Mouse (Mus musculus): Measurements from ENCODE around the gene Wwox. TPM values are rescaled to one million over a fixed set of nuclear protein-coding genes. Genes with fewer than 3 reads are reported as not detected.
A peak's percentile ranks its signal among the peaks of the same experiment; 100 is the strongest.

Gene Wwox
- total and polyA plus RNA-seq, 3 experiments = 7.6 to 61.8 (median 12.2) TPM

GRCm38 (mm10) chr8:114743185-114743915 lies 303.9 kb downstream of the Wwox start:
- no peaks in the 10 kb centered on the region for H3K9me3 ChIP-seq (replicated peaks; ENCODE audit: insufficient read depth, low read length)
- no peaks in the 10 kb centered on the region for H3K79me2 ChIP-seq (ENCODE audit: control insufficient read depth, insufficient read depth, low read length, poor library complexity)
- H3K27me3 ChIP-seq (ENCODE audit: control insufficient read depth in 1 of 2, insufficient read depth in 2 of 2, low read length in 2 of 2) = no peaks in the 10 kb centered on the region
- no peak for TF ChIP-seq POLR2AphosphoS2 (IDR thresholded peaks at IDR 0.05; ENCODE audit: low read length)
- TF ChIP-seq ZC3H11A (IDR thresholded peaks at IDR 0.05; ENCODE audit: low read depth, low read length) = no peak
- no peak for TF ChIP-seq MEF2A (IDR thresholded peaks at IDR 0.05; ENCODE audit: extremely low read depth, insufficient replicate concordance, low read depth, low read length, poor library complexity, severe bottlenecking)
- TF ChIP-seq MAZ (IDR thresholded peaks at IDR 0.05; ENCODE audit: low read depth, low read length) = no peak
- H3K36me3 ChIP-seq (ENCODE audit: control insufficient read depth in 1 of 2, insufficient read depth in 2 of 2, low read length in 2 of 2) = no peaks in the 10 kb centered on the region
- no peak overlapping the region for H3K4me3 ChIP-seq (ENCODE audit: control insufficient read depth in 1 of 2, insufficient read depth in 1 of 2, low read depth in 2 of 2, low read length in 2 of 2)
- H3K27ac ChIP-seq (ENCODE audit: control insufficient read depth, low read depth, low read length) = no peak overlapping the region
- no peaks in the 10 kb centered on the region for H3K4me1 ChIP-seq (ENCODE audit: control insufficient read depth in 1 of 2, insufficient read depth in 2 of 2, low read length in 2 of 2)
- DNase-seq (ENCODE audit: low read depth, low spot score) = no peak
- H3K9ac ChIP-seq (ENCODE audit: control insufficient read depth, low read depth, low read length, poor library complexity, severe bottlenecking) = no peak overlapping the region

DNA sequence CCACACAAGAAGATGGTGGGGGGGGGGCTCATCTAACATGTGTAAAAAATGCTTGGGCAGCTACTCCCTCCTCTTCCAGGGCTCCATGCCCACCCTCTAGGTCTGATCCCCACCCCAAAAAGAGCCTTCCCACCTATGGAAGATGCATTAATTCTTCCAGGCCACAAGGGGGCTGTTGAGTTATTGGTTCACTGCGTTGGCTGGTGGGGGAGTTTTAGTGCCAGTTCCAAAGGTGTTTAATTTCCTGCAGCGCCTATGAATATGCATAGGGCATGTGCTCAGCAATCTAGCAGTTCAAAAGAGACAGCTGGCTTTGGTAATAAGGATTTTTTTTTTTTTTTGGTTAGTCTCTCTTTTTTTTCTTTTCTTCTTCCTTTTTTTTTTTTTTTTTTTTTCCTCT lies 306.9 kb downstream of the Wwox start:
- no peaks in the 10 kb centered on the region for H3K4me1 ChIP-seq (ENCODE audit: control insufficient read depth in 1 of 2, insufficient read depth in 2 of 2, low read length in 2 of 2)
- H3K9me3 ChIP-seq (replicated peaks; ENCODE audit: insufficient read depth, low read length) = no peaks in the 10 kb centered on the region
- no peak overlapping the region for H3K27ac ChIP-seq (ENCODE audit: control insufficient read depth, low read depth, low read length)
- no peak for DNase-seq (ENCODE audit: low read depth, low spot score)
- H3K4me3 ChIP-seq (ENCODE audit: control insufficient read depth in 1 of 2, insufficient read depth in 1 of 2, low read depth in 2 of 2, low read length in 2 of 2) = no peak overlapping the region
- H3K9ac ChIP-seq (ENCODE audit: control insufficient read depth, low read depth, low read length, poor library complexity, severe bottlenecking) = no peak overlapping the region
- no peak for TF ChIP-seq SMC3 (IDR thresholded peaks at IDR 0.05; ENCODE audit: low read depth, low read length)
- peak in 1 of 3 experiments; percentile 12; a peak in 1 of 6 replicates for TF ChIP-seq CTCF (IDR thresholded peaks at IDR 0.05 in 2 of 3, conservative IDR thresholded peaks at IDR 0.05 in 1 of 3; ENCODE audit: control insufficient read depth in 1 of 3, insufficient read depth in 1 of 3, low read depth in 2 of 3, low read length in 3 of 3, poor library complexity in 1 of 3, severe bottlenecking in 1 of 3)
- TF ChIP-seq TAL1 (IDR thresholded peaks at IDR 0.05; ENCODE audit: low read length) = no peak
- H3K79me2 ChIP-seq (ENCODE audit: control insufficient read depth, insufficient read depth, low read length, poor library complexity) = no peaks in the 10 kb centered on the region
- H3K36me3 ChIP-seq (ENCODE audit: control insufficient read depth in 1 of 2, insufficient read depth in 2 of 2, low read length in 2 of 2) = no peaks in the 10 kb centered on the region
- H3K27me3 ChIP-seq (ENCODE audit: control insufficient read depth in 1 of 2, insufficient read depth in 2 of 2, low read length in 2 of 2) = no peaks in the 10 kb centered on the region

GRCm38 (mm10) chr8:114751376-114752135 lies 312.1 kb downstream of the Wwox start:
- no peak overlapping the region for H3K9ac ChIP-seq (ENCODE audit: control insufficient read depth, low read depth, low read length, poor library complexity, severe bottlenecking)
- TF ChIP-seq GABPA (IDR thresholded peaks at IDR 0.05; ENCODE audit: low read depth, low read length) (no peak), USF2 (IDR thresholded peaks at IDR 0.05; ENCODE audit: borderline replicate concordance in 1 of 2, insufficient read depth in 1 of 2, low read depth in 1 of 2, low read length in 2 of 2) (no peak), HCFC1 (IDR thresholded peaks at IDR 0.05; ENCODE audit: low read depth, low read length) (no peak)
- no peaks in the 10 kb centered on the region for H3K9me3 ChIP-seq (replicated peaks; ENCODE audit: insufficient read depth, low read length)
- no peaks in the 10 kb centered on the region for H3K4me1 ChIP-seq (ENCODE audit: control insufficient read depth in 1 of 2, insufficient read depth in 2 of 2, low read length in 2 of 2)
- DNase-seq (ENCODE audit: low read depth, low spot score) = no peak
- no peaks in the 10 kb centered on the region for H3K27me3 ChIP-seq (ENCODE audit: control insufficient read depth in 1 of 2, insufficient read depth in 2 of 2, low read length in 2 of 2)
- no peak overlapping the region for H3K27ac ChIP-seq (ENCODE audit: control insufficient read depth, low read depth, low read length)
- no peak overlapping the region for H3K4me3 ChIP-seq (ENCODE audit: control insufficient read depth in 1 of 2, insufficient read depth in 1 of 2, low read depth in 2 of 2, low read length in 2 of 2)
- H3K36me3 ChIP-seq (ENCODE audit: control insufficient read depth in 1 of 2, insufficient read depth in 2 of 2, low read length in 2 of 2) = no peaks in the 10 kb centered on the region
- no peaks in the 10 kb centered on the region for H3K79me2 ChIP-seq (ENCODE audit: control insufficient read depth, insufficient read depth, low read length, poor library complexity)
